Mouse (Mus musculus) hindbrain, embryonic 16.5 days (tissue): Measurements from ENCODE around the gene Gm8246. TPM values are rescaled to one million over a fixed set of nuclear protein-coding genes. Genes with fewer than 3 reads are reported as not detected.
A peak's percentile ranks its signal among the peaks of the same experiment; 100 is the strongest.
"Not testable (repeated sequence)": the region's sequence is repeated elsewhere in the genome, so short reads cannot be mapped to it uniquely, and the experiment has no call there.

ENCODE experiments used
- ATAC-seq: fragments of 200-750 bp; cut with Nextera tagmentation; 2 replicates; pipeline ENCODE4 v1.8.0; 2017; ENCODE audit warnings: moderate TSS enrichment, moderate library complexity
- H3K27ac ChIP-seq: fragments of 300-500 bp; sonication (generic); 2 replicates; pipeline ENCODE4 v1.5.1; 2014; ENCODE audit warnings: low read depth, mild to moderate bottlenecking, control low read depth, low read length, moderate library complexity
- H3K27me3 ChIP-seq: fragments of 300-500 bp; sonication (generic); replicated peaks from 2 replicates; pipeline ENCODE4 v1.6.1; 2014; ENCODE audit warnings: low read length; ENCODE audit not compliant: control insufficient read depth, insufficient read depth
- H3K36me3 ChIP-seq: fragments of 300-500 bp; sonication (generic); 2 replicates; pipeline ENCODE4 v1.6.1; 2014; ENCODE audit warnings: mild to moderate bottlenecking, low read length, moderate library complexity, mixed read lengths; ENCODE audit not compliant: control insufficient read depth, insufficient read depth
- H3K4me1 ChIP-seq: fragments of 300-500 bp; sonication (generic); 2 replicates; pipeline ENCODE4 v1.6.1; 2014; ENCODE audit warnings: low read depth, low read length; ENCODE audit not compliant: control insufficient read depth, insufficient read depth
- H3K4me2 ChIP-seq: fragments of 300-500 bp; sonication (generic); 2 replicates; pipeline ENCODE4 v1.6.1; 2014; ENCODE audit warnings: mild to moderate bottlenecking, low read length, control low read depth, moderate library complexity
- H3K4me3 ChIP-seq: fragments of 300-500 bp; sonication (generic); 2 replicates; pipeline ENCODE4 v1.5.1; 2014; ENCODE audit warnings: mild to moderate bottlenecking, low read length, control low read depth, moderate library complexity
- H3K9ac ChIP-seq: fragments of 300-500 bp; sonication (generic); 2 replicates; pipeline ENCODE4 v1.6.1; 2014; ENCODE audit warnings: low read depth, mild to moderate bottlenecking, control low read depth, low read length, moderate library complexity
- H3K9me3 ChIP-seq: fragments of 300-500 bp; sonication (generic); 2 replicates; pipeline ENCODE4 v1.6.1; 2014; ENCODE audit warnings: mild to moderate bottlenecking, low read length, moderate library complexity; ENCODE audit not compliant: control insufficient read depth
- WGBS: fragments of 180-500 bp; shearing (Covaris S2); extraction: QIAGEN DNeasy Blood & Tissue Kit; methylation state at CpG from one replicate; pipeline ENCODE4 v1.1.7; 2014; 5-methylcytosine and 5-hydroxymethylcytosine counted together
- polyA plus RNA-seq: library from polyadenylated mRNA; unstranded; fragments of >200 nt; fragmentation: Nextera tagmentation; extraction: Ambion mirVana; gene quantifications from 2 replicates; pipeline ENCODE4 v1.2.1, GENCODE M21; 2015

Gm8246 gene
- not detected in 2 replicates for polyA plus RNA-seq

DNA sequence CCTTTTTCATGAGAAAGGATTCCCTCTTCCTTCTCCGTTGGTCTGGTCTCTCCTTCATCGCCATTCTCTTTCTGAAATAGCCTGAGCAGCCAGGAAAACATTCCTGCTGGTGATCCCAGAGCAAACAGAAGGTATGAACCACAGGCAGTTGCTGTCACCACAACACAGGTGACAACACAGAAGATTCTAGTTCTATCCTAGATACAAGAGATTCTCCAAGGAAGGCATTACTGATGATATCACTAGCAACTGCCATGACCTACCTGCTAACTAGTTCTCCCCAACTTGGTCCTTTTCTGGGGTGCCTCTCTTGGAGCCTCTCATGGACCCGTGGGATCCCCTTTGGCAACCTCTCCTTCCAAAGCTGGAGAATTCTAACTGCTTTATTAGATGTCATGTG lies at the start of gene Gm8246:
Gene Gm8246, minus strand, starts transcription at position 101 of the 400 bp plus-strand sequence.
- H3K36me3 ChIP-seq, H3K4me1 ChIP-seq, H3K9me3 ChIP-seq, ATAC-seq, H3K4me3 ChIP-seq, H3K4me2 ChIP-seq, H3K27me3 ChIP-seq, H3K27ac ChIP-seq, H3K9ac ChIP-seq: not testable (repeated sequence)
- WGBS, result no CpG with 5 or more reads among the region's 3 CpGs

DNA sequence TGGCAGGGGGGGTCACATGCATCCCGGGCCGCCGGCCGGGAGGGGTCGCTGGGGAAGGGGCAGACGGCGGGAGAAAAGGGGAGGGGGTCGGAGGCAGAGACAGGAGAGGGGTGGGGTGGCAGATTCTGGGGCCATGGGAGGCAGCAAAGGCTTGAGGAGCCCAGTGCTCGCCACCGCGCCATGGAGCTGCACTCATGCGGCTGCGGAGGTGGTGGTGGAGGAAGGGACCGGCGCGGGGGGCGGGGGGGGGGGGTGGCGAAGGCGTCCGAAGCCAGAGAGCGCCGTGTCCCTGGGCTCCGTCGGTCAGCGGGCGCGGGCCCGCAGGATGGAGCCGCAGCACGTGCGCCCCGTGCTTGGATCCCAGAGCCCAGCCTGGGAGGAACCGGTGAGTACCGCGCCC lies 23.7 kb upstream of the Gm8246 start, which contains the start of gene Gm3488:
Gene Gm3488, plus strand, starts transcription at position 301 of the 400 bp plus-strand sequence.
- not testable (repeated sequence) for ATAC-seq, H3K9me3 ChIP-seq

DNA sequence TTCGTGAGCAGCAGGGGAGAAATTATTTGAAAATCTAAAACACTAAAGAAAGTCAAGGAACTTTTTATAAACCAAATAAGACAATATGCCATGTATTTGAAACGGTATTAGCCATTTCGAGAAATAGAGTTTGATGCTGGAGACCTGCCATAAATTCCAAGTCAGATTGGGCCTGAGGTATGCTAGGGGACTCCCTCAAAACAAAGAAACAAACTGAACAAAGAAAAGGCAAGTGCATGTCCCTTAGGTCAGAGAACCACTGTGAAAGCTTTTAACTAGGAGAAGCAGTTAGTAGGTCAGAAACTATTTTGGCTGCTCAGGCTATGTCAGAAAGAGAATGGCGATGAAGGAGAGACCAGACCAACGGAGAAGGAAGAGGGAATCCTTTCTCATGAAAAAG lies 6.3 kb upstream of the Gm8246 start, which contains the start of gene Gm3187:
Gene Gm3187, plus strand, starts transcription at position 301 of the 400 bp plus-strand sequence.
- H3K9me3 ChIP-seq, H3K36me3 ChIP-seq, H3K4me3 ChIP-seq, ATAC-seq, H3K9ac ChIP-seq, H3K27me3 ChIP-seq, H3K4me2 ChIP-seq, H3K4me1 ChIP-seq, H3K27ac ChIP-seq: not testable (repeated sequence)
- WGBS, result 87% methylated on average over 4 of the region's 5 CpGs

More for the DNA sequence above, 23.7 kb upstream of the Gm8246 start, which contains the start of gene Gm3488:
- H3K4me3 ChIP-seq, H3K9ac ChIP-seq, H3K36me3 ChIP-seq, H3K27me3 ChIP-seq, H3K4me1 ChIP-seq, H3K4me2 ChIP-seq, H3K27ac ChIP-seq: not testable (repeated sequence)
- WGBS, result no CpG with 5 or more reads among the region's 35 CpGs

DNA sequence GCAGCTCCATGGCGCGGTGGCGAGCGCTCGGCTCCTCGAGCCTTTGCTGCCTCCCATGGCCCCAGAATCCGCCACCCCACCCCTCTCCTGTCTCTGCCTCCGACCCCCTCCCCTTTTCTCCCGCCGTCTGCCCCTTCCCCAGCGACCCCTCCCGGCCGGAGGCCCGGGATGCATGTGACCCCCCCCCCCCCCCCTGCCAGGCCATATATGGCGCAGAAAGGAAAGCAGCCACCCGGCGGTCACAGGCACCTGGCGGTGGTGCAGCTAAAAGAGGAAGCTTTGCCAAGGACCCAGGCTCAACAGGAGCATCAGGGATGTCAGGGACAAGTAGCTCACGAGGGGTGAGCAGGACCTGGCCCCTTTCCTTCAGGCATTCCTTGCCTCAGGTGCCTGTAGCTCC lies 17.2 kb downstream of the Gm8246 start:
- not testable (repeated sequence) for H3K4me2 ChIP-seq, H3K9me3 ChIP-seq, H3K36me3 ChIP-seq, H3K27ac ChIP-seq, H3K4me3 ChIP-seq, H3K4me1 ChIP-seq, H3K27me3 ChIP-seq, H3K9ac ChIP-seq
- WGBS, result no CpG with 5 or more reads among the region's 19 CpGs
- ATAC-seq, result peak; percentile 63

DNA sequence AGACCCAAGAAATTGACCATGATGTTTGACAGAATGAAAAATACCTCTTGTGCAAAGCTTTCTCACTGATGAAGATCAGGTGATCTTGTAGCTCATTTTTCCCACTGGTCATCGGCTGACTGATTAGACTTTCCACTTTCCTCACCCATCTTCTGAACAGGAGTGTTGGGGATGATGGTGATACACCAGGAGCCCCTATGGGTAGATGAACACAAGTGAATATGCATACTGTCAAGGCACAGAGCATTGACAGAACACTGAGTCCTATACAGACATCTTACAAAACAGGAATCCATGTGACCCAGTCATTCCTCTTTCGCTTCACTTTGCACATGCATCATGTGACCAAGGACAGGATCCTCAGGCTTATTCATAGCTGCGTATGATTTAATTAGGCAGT lies 22.3 kb downstream of the Gm8246 start, which contains the start of gene Gm3194:
Gene Gm3194, minus strand, starts transcription at position 101 of the 400 bp plus-strand sequence.
- H3K4me3 ChIP-seq, H3K36me3 ChIP-seq, H3K4me1 ChIP-seq, H3K4me2 ChIP-seq, H3K27ac ChIP-seq, H3K9me3 ChIP-seq, ATAC-seq, H3K9ac ChIP-seq, H3K27me3 ChIP-seq: not testable (repeated sequence)
- WGBS, result no CpG with 5 or more reads among the region's 3 CpGs

Other genes with a start within 250 kb of the Gm8246 start
- 0.13 TPM in 1 of 2 replicates, not detected in the other for gene Gm3526, start 217.2 kb downstream of the Gm8246 start, polyA plus RNA-seq
- gene Gm3542, start 142.9 kb downstream of the Gm8246 start, polyA plus RNA-seq, result not detected in 2 replicates
- gene Gm3500, start 88.8 kb downstream of the Gm8246 start, polyA plus RNA-seq, result 0.49 and 2.0 TPM in 2 replicates
- gene Gm3194, start 22.4 kb downstream of the Gm8246 start, polyA plus RNA-seq, result 3.1 and 3.3 TPM in 2 replicates
- not detected in 2 replicates for gene Gm3187, start 6.4 kb upstream of the Gm8246 start, polyA plus RNA-seq
- 17.8 and 19.4 TPM in 2 replicates for gene Gm3488, start 23.8 kb upstream of the Gm8246 start, polyA plus RNA-seq
- gene Gm3532, start 60.7 kb upstream of the Gm8246 start, polyA plus RNA-seq, result 0.14 TPM in 1 of 2 replicates, not detected in the other
- gene Gm8265, start 155.2 kb upstream of the Gm8246 start, polyA plus RNA-seq, result not detected in 2 replicates
- gene Gm9603, start 209.6 kb upstream of the Gm8246 start, polyA plus RNA-seq, result not detected in 2 replicates